Mouse (Mus musculus) adrenal gland, postnatal 10 days (tissue): ENCODE results near the gene Adck1. TPM values are rescaled to one million over a fixed set of nuclear protein-coding genes. Genes with fewer than 3 reads are reported as not detected.
A peak's percentile ranks its signal among the peaks of the same experiment; 100 is the strongest.

Experiments used
- DNase-seq: peaks from one replicate; pipeline ENCODE4 v3.0.0; 2021; ENCODE audit warnings: mixed read lengths
- total RNA-seq, 2 experiments: library from RNA; stranded (reverse); gene quantifications; 2 replicates each; pipeline ENCODE4 v1.2.3; 2021

Gene Adck1
- total RNA-seq, 2 experiments from 2014 or later = 23.3 to 27.9 TPM

- DNase-seq = peak; percentile 35
Observed at GRCm38 (mm10) chr12:88419912-88420621, 59.7 kb downstream of the Adck1 start.

- no peak for DNase-seq
Observed at GRCm38 (mm10) chr12:88426926-88427325, 66.6 kb downstream of the Adck1 start.

GRCm38 (mm10) chr12:88428735-88429134 lies 68.4 kb downstream of the Adck1 start:
- no peak for DNase-seq

- no peak for DNase-seq
Observed at GRCm38 (mm10) chr12:88432277-88432676, 71.9 kb downstream of the Adck1 start.

DNA sequence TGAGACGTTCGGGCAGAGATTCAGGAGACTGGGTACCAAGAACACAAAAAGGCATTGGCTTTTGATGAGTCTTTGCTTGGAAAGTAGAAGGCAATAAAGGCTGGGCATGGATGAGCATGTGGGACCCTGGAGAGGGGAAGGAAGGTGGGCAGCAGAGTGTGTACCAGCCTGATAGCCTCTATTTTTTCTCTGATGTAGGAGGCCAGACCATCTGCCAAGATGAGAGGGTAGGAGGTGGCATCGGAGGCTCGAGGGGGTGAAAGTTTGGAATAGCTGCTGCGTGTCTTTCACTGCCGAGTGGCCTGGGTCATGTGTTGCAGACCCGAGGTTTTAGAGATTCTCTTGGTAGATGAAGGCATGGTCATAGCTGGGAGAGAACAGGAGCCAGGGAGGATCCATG lies 72.8 kb downstream of the Adck1 start:
- DNase-seq = no peak

- no peak for DNase-seq
Observed at GRCm38 (mm10) chr12:88436962-88437750, 76.8 kb downstream of the Adck1 start.

GRCm38 (mm10) chr12:88441922-88442809 lies 81.8 kb downstream of the Adck1 start:
- no peak for DNase-seq

- peak; percentile 76 for DNase-seq
Observed at GRCm38 (mm10) chr12:88444040-88444439, 83.7 kb downstream of the Adck1 start.

DNA sequence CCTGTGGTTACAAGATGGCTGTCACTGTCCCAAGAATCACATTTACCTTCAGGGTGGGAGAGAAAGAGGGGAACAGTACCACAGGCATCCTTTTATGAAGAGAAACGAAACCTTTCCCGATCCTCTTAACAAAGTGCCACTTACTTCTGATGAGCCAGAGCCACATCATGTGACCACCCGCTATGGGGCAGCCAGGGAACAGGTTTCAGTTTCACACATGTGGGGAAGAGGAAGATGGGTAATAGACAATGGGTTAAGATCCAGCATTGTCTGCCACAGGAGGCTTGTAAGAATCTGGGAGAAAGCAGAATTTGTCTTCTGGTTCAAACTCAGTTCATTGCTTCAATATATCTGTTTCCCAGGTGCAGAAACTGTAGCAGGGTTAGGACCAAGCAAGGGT lies 85.1 kb downstream of the Adck1 start:
- no peak for DNase-seq

- DNase-seq = no peak
Observed at GRCm38 (mm10) chr12:88450658-88451563, 90.6 kb downstream of the Adck1 start.

- DNase-seq = peak; percentile 74
Observed at GRCm38 (mm10) chr12:88454701-88455410, 94.5 kb downstream of the Adck1 start.

GRCm38 (mm10) chr12:88457021-88457420 lies 96.7 kb downstream of the Adck1 start:
- no peak for DNase-seq

GRCm38 (mm10) chr12:88458936-88459335 lies 98.6 kb downstream of the Adck1 start:
- DNase-seq = no peak

DNA sequence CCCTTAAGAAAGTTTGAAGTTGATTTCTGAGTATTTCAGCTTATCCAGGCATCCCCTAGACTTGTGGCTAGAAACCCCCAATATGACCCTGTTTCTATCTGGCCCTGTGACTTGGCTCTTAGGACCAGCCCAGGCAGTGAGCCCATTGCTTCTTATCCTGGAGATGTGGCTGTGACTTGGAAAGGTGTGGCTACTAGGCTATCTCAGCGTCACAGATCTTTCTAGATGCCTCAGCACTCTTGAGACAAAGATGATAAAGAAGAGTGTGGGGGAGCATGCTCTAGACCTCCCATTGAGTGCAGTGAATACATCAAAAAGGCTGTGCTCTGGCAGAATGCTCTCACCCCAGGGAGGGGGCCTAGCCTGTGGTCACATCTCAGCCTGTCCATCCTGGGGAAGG lies 99.1 kb downstream of the Adck1 start:
- no peak for DNase-seq

- no peak for DNase-seq
Observed at GRCm38 (mm10) chr12:88461026-88461425, 100.7 kb downstream of the Adck1 start.

DNA sequence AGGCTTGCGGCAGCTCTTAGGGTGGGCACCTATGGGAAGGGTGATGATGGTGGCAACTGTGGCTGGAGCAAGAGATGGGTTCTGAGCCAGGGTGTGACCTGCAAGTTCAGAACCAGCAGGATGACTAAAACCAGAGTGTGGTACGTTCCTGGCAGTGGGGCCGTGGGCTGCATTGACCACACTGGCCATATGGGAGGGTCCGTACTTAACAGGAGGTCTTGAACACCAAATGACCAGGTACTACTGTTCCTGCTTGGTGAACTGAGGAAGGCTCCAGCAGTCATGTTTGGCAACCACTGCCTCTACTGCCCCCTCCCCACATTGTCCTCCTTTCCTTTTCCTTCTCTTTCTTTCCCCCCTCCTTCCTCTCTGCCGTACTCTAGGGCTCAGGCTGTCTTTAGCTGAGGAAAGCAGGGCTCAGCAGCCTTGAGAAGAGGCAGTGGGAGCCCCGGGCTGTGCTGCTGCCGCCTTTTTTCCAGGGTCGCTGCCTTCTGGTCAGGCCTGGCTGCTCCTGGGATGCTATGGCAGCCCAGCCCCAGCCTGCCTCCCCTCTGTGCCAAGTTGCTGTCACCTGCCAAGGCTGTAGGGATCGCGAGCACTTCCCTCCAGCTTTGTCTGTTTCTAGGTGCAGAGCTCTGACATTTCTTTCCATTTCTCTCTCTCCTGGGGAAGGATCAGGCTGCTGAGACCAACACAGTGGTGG lies 103.4 kb downstream of the Adck1 start:
- DNase-seq = peak; percentile 50

GRCm38 (mm10) chr12:88466801-88467200 lies 106.4 kb downstream of the Adck1 start:
- DNase-seq = no peak

DNA sequence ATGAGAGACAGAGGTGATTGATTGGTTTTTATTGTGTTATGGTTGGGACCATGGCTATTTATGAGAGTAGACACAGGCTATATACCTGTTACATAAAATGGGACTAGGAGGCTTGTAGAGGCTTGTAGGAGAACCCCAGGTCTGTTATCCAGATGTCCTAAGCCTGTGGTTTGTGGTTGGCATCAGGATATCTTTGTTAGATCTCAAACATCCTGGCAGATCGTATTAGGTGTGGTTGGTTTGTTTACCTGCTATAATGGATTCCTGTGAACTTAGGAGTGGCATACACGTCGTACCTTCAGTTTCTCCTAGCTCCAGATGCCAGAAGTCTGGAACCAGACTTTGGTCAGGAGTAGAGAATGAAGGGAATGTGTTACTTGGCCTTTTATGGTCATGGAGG lies 106.9 kb downstream of the Adck1 start:
- DNase-seq = no peak

GRCm38 (mm10) chr12:88467935-88468465 lies 107.6 kb downstream of the Adck1 start:
- no peak for DNase-seq

DNA sequence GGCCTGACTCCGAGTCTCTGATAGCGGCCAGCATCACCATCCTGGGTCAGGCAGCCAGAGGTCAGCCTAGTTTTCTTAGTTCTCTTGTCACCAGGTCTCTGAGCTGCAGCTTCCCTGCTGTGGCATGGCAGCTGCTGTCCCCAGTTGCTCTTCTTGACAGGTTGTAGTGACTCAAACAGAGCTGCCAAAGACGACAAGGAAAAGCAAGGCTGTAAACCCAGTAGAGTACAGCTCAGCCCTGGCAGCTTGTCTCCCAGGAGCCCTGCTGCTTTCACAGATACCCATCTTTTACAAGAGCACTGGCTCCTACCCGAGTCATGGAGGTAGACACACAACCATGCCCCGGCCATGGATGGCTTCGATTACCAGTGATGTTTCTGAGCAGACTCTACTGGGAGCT lies 108.3 kb downstream of the Adck1 start:
- no peak for DNase-seq
